Mouse (Mus musculus): Measurements from ENCODE around the gene Dlgap1.

- TF ChIP-seq POLR2A (IDR thresholded peaks at IDR 0.05; ENCODE audit: insufficient read depth, low read depth, low read length) (no peak), CTCF (IDR thresholded peaks at IDR 0.05) (peak; percentile 66), EP300 (IDR thresholded peaks at IDR 0.05; ENCODE audit: insufficient read depth, low read depth, low read length) (no peak)
Observed at GRCm38 (mm10) chr17:70430452-70430787, 461.5 kb downstream of the Dlgap1 start.

All from heart, adult 2 months (tissue).